Mouse (Mus musculus) c-Kit-positive CD71-positive TER-119-negative erythroid progenitor cells, embryonic 14.5 days (primary cell): Measurements from ENCODE around the gene Rtl8a.
A peak's percentile ranks its signal among the peaks of the same experiment; 100 is the strongest.
"Not testable (repeated sequence)": the region's sequence is repeated elsewhere in the genome, so short reads cannot be mapped to it uniquely, and the experiment has no call there.

Experiments used
- DNase-seq: peaks from one replicate; pipeline ENCODE4 v3.0.0-alpha.2; 2013; ENCODE audit warnings: low read depth

Gene Rtl8a

GRCm38 (mm10) chrX:53642980-53643961 lies at the start of gene Rtl8a:
Gene Rtl8a, minus strand, starts transcription at chrX:53643682.
- peak; percentile 35 for DNase-seq

GRCm38 (mm10) chrX:53693141-53693540 lies 49.7 kb upstream of the Rtl8a start:
- no peak for DNase-seq

GRCm38 (mm10) chrX:53692065-53692464 lies 48.6 kb upstream of the Rtl8a start:
- DNase-seq, result no peak

- DNase-seq, result not testable (repeated sequence)
These were observed 41.2 kb upstream of the Rtl8a start for GRCm38 (mm10) chrX:53684676-53685075.

GRCm38 (mm10) chrX:53682650-53683049 lies 39.2 kb upstream of the Rtl8a start:
- not testable (repeated sequence) for DNase-seq

GRCm38 (mm10) chrX:53676943-53677342 lies 33.5 kb upstream of the Rtl8a start:
- DNase-seq, result not testable (repeated sequence)

GRCm38 (mm10) chrX:53670696-53671095 lies 27.2 kb upstream of the Rtl8a start:
- DNase-seq, result not testable (repeated sequence)

- DNase-seq, result peak; percentile 35
These were observed 26.8 kb upstream of the Rtl8a start, which contains the start of gene Rtl8b for GRCm38 (mm10) chrX:53670294-53670693. Gene Rtl8b, minus strand, starts transcription at chrX:53670408.

- not testable (repeated sequence) for DNase-seq
These were observed 26.2 kb upstream of the Rtl8a start for GRCm38 (mm10) chrX:53669557-53670270.

GRCm38 (mm10) chrX:53652917-53653316 lies 9.4 kb upstream of the Rtl8a start:
- DNase-seq, result not testable (repeated sequence)

GRCm38 (mm10) chrX:53645885-53646284 lies 2.4 kb upstream of the Rtl8a start:
- DNase-seq, result no peak

GRCm38 (mm10) chrX:53642604-53642979 lies 890 bp downstream of the Rtl8a start:
- not testable (repeated sequence) for DNase-seq

- DNase-seq, result not testable (repeated sequence)
These were observed 5.4 kb downstream of the Rtl8a start for GRCm38 (mm10) chrX:53638107-53638506.

GRCm38 (mm10) chrX:53611395-53611794 lies 32.1 kb downstream of the Rtl8a start:
- not testable (repeated sequence) for DNase-seq

GRCm38 (mm10) chrX:53610571-53610970 lies 32.9 kb downstream of the Rtl8a start:
- peak; percentile 29 for DNase-seq

- DNase-seq, result not testable (repeated sequence)
These were observed 34.6 kb downstream of the Rtl8a start, which contains the start of gene Gm14597 for GRCm38 (mm10) chrX:53608879-53609278. Gene Gm14597, minus strand, starts transcription at chrX:53608979.

- DNase-seq, result no peak
These were observed 35.2 kb downstream of the Rtl8a start for GRCm38 (mm10) chrX:53608122-53608813.

- DNase-seq, result no peak
These were observed 36.0 kb downstream of the Rtl8a start, which contains the start of gene Rtl8c for GRCm38 (mm10) chrX:53607242-53608121. Gene Rtl8c, plus strand, starts transcription at chrX:53608032.

- not testable (repeated sequence) for DNase-seq
These were observed 37.3 kb downstream of the Rtl8a start for GRCm38 (mm10) chrX:53606176-53606575.

GRCm38 (mm10) chrX:53599993-53600392 lies 43.5 kb downstream of the Rtl8a start:
- DNase-seq, result not testable (repeated sequence)
